Mouse (Mus musculus): ENCODE measurements around the gene Cd209a. TPM values are rescaled to one million over a fixed set of nuclear protein-coding genes. Genes with fewer than 3 reads are reported as not detected.

The Cd209a gene
- polyA plus RNA-seq, 1 experiment, result 0.17 TPM

GRCm38 (mm10) chr8:3711646-3712045, 37.1 kb downstream of the Cd209a start:
- Histone ChIP-seq H3K4me1 (ENCODE audit: control insufficient read depth, insufficient read depth, low read length) (no peaks in the 10 kb centered on the region), H3K4me3 (ENCODE audit: insufficient read depth, low read length) (no peak overlapping the region), H3K27ac (ENCODE audit: insufficient read depth, low read length) (no peak overlapping the region)
- TF ChIP-seq POLR2A (IDR thresholded peaks at IDR 0.05; ENCODE audit: extremely low read depth, insufficient read depth, low read length) (no peak), CTCF (IDR thresholded peaks at IDR 0.05; ENCODE audit: extremely low read depth, insufficient read depth, low read length) (no peak)

- Histone ChIP-seq H3K4me3 (ENCODE audit: insufficient read depth, low read length) (no peak overlapping the region), H3K27ac (ENCODE audit: insufficient read depth, low read length) (no peak overlapping the region), H3K4me1 (ENCODE audit: control insufficient read depth, insufficient read depth, low read length) (no peaks in the 10 kb centered on the region)
- TF ChIP-seq POLR2A (IDR thresholded peaks at IDR 0.05; ENCODE audit: extremely low read depth, insufficient read depth, low read length), result no peak
- no peak for TF ChIP-seq CTCF (IDR thresholded peaks at IDR 0.05; ENCODE audit: extremely low read depth, insufficient read depth, low read length)
Observed at GRCm38 (mm10) chr8:3710312-3710711, 38.5 kb downstream of the Cd209a start.

GRCm38 (mm10) chr8:3707611-3708010, 41.2 kb downstream of the Cd209a start:
- no peak for TF ChIP-seq CTCF (IDR thresholded peaks at IDR 0.05; ENCODE audit: extremely low read depth, insufficient read depth, low read length)
- TF ChIP-seq POLR2A (IDR thresholded peaks at IDR 0.05; ENCODE audit: extremely low read depth, insufficient read depth, low read length), result no peak

GRCm38 (mm10) chr8:3705711-3706110, 43.1 kb downstream of the Cd209a start:
- Histone ChIP-seq H3K4me1 (ENCODE audit: control insufficient read depth, insufficient read depth, low read length) (no peaks in the 10 kb centered on the region), H3K4me3 (ENCODE audit: insufficient read depth, low read length) (no peak overlapping the region), H3K27ac (ENCODE audit: insufficient read depth, low read length) (no peak overlapping the region)
- TF ChIP-seq POLR2A (IDR thresholded peaks at IDR 0.05; ENCODE audit: extremely low read depth, insufficient read depth, low read length), result no peak
- peak; percentile 36; the same call in 1 of the 2 replicates for TF ChIP-seq CTCF (IDR thresholded peaks at IDR 0.05; ENCODE audit: extremely low read depth, insufficient read depth, low read length)

More at GRCm38 (mm10) chr8:3707611-3708010, 41.2 kb downstream of the Cd209a start:
- Histone ChIP-seq H3K4me3 (ENCODE audit: insufficient read depth, low read length) (no peak overlapping the region), H3K4me1 (ENCODE audit: control insufficient read depth, insufficient read depth, low read length) (no peaks in the 10 kb centered on the region), H3K27ac (ENCODE audit: insufficient read depth, low read length) (no peak overlapping the region)

- H3K4me3 ChIP-seq (ENCODE audit: insufficient read depth, low read length), result no peak overlapping the region
- TF ChIP-seq CTCF (IDR thresholded peaks at IDR 0.05; ENCODE audit: extremely low read depth, insufficient read depth, low read length) (no peak), POLR2A (IDR thresholded peaks at IDR 0.05; ENCODE audit: extremely low read depth, insufficient read depth, low read length) (no peak)
- no peaks in the 10 kb centered on the region for H3K4me1 ChIP-seq (ENCODE audit: control insufficient read depth, insufficient read depth, low read length)
- H3K27ac ChIP-seq (ENCODE audit: insufficient read depth, low read length), result no peak overlapping the region
Observed at GRCm38 (mm10) chr8:3701491-3701890, 47.3 kb downstream of the Cd209a start.

- Histone ChIP-seq H3K4me1 (ENCODE audit: control insufficient read depth, insufficient read depth, low read length) (no peaks in the 10 kb centered on the region), H3K27ac (ENCODE audit: insufficient read depth, low read length) (no peak within 1 kb of the TSS), H3K4me3 (ENCODE audit: insufficient read depth, low read length) (no peak within 1 kb of the TSS)
- TF ChIP-seq POLR2A (IDR thresholded peaks at IDR 0.05; ENCODE audit: extremely low read depth, insufficient read depth, low read length) (no peak), CTCF (IDR thresholded peaks at IDR 0.05; ENCODE audit: extremely low read depth, insufficient read depth, low read length) (no peak)
Observed at GRCm38 (mm10) chr8:3694121-3694520, 54.7 kb downstream of the Cd209a start, which contains the start of gene Fcer2a. TSS of gene Fcer2a (minus strand) at chr8:3694175.

Other genes with a start within 250 kb of the Cd209a start
- 235 and 262 TPM in 2 replicates for gene Mcoln1, start 248.5 kb downstream of the Cd209a start, polyA plus RNA-seq (2012; rRNA removed)
- 67.6 and 73.7 TPM in 2 replicates for gene Pnpla6, start 233.6 kb downstream of the Cd209a start, polyA plus RNA-seq (2012; rRNA removed)
- gene C330021F23Rik, start 181.0 kb downstream of the Cd209a start, polyA plus RNA-seq (2012; rRNA removed), result 0.13 and 0.23 TPM in 2 replicates
- 30.2 and 32.4 TPM in 2 replicates for gene Camsap3, start 161.7 kb downstream of the Cd209a start, polyA plus RNA-seq (2012; rRNA removed)
- 52.9 and 53.1 TPM in 2 replicates for gene Xab2, start 127.7 kb downstream of the Cd209a start, polyA plus RNA-seq (2012; rRNA removed)
- gene Pet100, start 127.4 kb downstream of the Cd209a start, polyA plus RNA-seq (2012; rRNA removed), result 67.1 and 72.7 TPM in 2 replicates
- 5.9 TPM in 1 of 2 replicates, not detected in the other for gene Pcp2, start 123.4 kb downstream of the Cd209a start, polyA plus RNA-seq (2012; rRNA removed)
- gene Stxbp2, start 118.0 kb downstream of the Cd209a start, polyA plus RNA-seq (2012; rRNA removed), result 274 and 285 TPM in 2 replicates
- gene Retn, start 93.2 kb downstream of the Cd209a start, polyA plus RNA-seq (2012; rRNA removed), result 1.7 and 2.2 TPM in 2 replicates
- 0.19 and 0.26 TPM in 2 replicates for gene Mcemp1, start 83.2 kb downstream of the Cd209a start, polyA plus RNA-seq (2012; rRNA removed)
- gene Fcor, start 76.6 kb downstream of the Cd209a start, polyA plus RNA-seq (2012; rRNA removed), result 19.6 and 23.0 TPM in 2 replicates
- 32.7 and 33.4 TPM in 2 replicates for gene Trappc5, start 72.7 kb downstream of the Cd209a start, polyA plus RNA-seq (2012; rRNA removed)
- 0.08 and 0.23 TPM in 2 replicates for gene Fcer2a, start 54.8 kb downstream of the Cd209a start, polyA plus RNA-seq (2012; rRNA removed)
- 0.13 and 0.15 TPM in 2 replicates for gene Clec4g, start 28.3 kb downstream of the Cd209a start, polyA plus RNA-seq (2012; rRNA removed)
- not detected in 2 replicates for gene Cd209e, start 105.3 kb upstream of the Cd209a start, polyA plus RNA-seq (2012; rRNA removed)
- gene Cd209d, start 129.6 kb upstream of the Cd209a start, polyA plus RNA-seq (2012; rRNA removed), result not detected in 2 replicates
- 0.10 and 0.19 TPM in 2 replicates for gene Cd209b, start 177.9 kb upstream of the Cd209a start, polyA plus RNA-seq (2012; rRNA removed)
- gene Cd209c, start 205.8 kb upstream of the Cd209a start, polyA plus RNA-seq (2012; rRNA removed), result 0.40 and 0.42 TPM in 2 replicates